Mouse (Mus musculus) adrenal gland (tissue): ENCODE results near the gene Ndufs6.

Experiments used
- intact Hi-C: fragments of 180-260 bp; cut with DNase I; formaldehyde crosslinking; loops from one replicate; pipeline ENCODE4 v1.15.1; 2025

Gene Ndufs6

DNA sequence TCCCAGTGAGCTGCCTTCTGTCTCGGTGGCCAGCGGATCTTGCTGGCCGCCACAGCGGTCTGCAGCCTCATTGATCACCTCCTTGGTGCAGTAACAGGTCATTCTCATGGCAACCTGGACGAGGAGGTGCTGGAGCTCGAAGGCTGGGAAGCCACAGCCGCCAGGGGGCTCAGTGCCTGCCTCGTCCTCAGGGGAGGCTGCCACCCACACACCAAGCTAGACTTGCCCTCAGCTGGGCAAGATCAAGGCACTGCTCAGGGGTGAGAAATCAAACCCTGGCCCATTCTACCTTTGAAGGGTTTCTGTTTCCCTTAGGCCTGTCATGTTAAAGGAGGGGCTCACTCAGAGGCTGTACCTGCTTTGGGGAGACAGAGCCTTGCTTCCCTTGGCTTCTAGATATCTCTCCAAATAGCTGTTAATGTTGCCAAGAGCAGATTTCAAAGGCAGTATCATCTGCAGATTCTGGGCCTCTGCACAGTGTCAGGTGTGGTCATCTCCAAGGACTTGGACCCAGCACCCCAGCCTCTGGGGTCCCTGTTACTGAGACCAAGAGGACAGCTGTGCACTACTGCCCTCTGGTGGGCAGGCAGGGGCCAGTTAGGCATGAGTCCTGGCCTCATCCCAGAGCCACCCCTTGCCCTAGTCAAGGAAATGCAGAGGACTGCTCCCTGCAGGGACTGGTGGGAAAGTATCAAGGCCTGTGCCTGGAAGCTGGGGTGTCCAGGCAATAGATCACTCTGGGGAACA, 18.0 kb downstream of the Ndufs6 start:
- intact Hi-C loops: no loop called here

DNA sequence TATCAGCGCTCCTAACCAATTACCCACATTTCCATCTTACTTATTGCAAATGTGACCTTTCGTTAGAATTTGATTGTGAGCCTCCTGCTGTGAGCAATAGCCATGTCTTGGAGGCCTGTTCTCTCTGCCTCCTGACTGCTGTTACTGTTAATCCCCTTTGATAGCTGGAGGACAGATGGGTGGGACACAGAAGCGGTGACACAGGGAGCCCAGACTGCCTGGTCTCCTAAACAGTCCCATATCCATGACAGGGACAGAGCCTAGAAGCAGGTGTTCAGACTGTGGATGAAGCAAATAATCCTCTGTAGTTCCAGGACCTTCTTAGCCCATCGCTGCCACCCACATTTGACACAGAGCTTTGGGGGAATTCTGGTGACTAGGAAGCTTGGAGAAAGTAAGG, 21.9 kb downstream of the Ndufs6 start:
- intact Hi-C loops: no loop called here

DNA sequence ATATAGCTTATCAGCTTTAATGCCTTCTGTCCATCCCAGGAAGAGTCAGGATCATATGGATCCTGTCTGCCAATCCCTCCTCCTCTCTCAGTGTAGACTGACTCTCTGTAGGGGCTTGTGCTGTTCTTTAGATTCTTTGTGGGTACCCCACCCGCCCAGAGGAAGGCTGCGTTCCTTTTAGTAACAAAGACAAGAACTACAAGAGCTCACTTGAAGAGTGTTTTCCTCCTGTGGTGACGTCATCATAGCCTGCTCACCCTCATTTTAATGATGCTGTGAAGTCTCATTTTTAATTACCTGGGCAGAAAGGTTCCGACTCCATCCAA, 22.3 kb downstream of the Ndufs6 start:
- intact Hi-C loops: no loop called here

DNA sequence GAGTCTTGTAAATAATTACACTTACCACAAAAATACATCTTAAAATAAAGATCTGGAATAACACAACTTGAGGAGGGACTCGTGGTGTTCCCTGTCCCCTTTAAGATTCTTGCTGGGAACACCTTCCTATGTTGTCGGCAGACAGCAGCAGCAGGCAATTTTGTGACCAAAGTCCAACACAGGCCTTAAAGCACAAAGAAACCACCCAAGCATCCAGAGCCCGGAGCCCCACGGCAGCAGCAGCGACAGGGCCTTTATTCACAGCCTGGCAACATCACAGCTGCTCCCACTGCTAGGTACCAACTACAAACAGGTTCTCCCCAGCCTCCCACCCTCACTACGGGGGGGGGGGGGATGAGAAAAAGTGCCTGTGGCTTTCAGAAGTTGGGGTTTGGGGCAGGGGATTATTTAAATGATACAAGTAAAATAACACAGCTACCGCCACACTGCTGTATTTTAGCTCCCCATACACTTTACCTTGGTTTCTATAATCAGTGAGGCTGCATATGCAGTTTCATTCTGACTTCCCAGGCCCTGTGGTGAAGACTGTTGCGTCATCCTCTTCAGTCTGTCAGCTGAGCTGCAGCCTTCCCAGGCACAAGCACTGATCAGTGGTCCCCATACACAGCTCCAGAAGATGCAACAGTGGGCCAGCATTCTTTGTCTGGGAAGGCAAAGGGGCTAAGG, 22.8 kb downstream of the Ndufs6 start:
- intact Hi-C loops: no loop called here

DNA sequence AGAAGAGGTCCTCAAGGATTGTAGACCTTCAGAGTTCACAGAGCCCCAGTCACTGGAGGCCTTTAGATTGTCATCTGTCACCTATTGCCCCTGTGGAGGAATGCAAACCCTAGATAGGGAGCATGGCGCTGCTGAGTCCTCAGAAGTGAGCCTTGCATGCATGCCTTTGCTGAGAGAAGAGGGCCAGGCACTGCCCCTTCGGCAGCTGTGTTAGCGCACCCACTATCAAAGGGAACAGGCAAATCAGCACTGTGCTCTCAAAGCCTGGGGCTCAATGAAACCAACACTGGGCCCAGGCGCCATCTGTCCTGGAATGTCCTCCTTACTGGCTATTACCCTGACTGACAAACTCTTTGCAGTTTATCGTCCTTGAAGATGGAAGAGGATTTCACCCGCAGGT, 23.6 kb downstream of the Ndufs6 start:
- intact Hi-C loops: no loop called here

DNA sequence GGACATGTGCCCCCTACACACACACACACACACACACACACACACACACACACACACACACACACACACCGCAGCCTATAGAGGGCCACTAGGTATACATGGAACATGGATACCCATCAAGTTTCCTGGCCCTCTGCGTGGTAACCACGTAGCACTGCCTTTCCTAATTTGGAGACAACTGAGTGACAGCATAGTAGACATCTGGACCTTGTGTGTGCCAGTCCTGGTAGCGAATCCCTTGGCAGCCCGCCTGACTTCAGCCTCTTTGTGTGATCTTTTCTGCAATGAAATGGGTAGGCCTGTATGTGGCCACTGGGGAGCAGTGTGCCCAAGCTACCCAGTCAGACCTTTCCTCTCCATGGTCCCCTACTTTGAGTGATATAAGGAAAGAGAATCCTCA, 29.0 kb downstream of the Ndufs6 start:
- intact Hi-C loops: no loop called here

DNA sequence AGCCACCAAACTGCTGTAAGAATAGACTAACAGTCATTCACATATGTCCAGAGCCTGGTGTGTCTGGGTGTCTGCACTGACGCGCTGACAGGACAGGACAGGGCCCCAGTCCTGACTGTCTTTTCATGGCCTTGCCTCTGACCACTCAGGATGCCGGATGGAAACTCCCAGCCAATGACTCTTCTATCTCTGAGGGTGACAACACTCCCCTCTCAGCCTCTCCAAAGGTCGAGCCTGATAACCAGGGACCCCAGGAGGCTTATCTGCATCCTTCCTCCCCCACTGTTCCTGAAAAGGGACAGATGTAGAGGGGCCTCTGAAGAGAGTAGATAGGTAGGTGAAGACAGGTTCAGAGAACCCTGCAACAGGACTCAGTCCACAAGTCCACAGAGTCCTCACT, 29.6 kb downstream of the Ndufs6 start:
- intact Hi-C loops: no loop called here

DNA sequence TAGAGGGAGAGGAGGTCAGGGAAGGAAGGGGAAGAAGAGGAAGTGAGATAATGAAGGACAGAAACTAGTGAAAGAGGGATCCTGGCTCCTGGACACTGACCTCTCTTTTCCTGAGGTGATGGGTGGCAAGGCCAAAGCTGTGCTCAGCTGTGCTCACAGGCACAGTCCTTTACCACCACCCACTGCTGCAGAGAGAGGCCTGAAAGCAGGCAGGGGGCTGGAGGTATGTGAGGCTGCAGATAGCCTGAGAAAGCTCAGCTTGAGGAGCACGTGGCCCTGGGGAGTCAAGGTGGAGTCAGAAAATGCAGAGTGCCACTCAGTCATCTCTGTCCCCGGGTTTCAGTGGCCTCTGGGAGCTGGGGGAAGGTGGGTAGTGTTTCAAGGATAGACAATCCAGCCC, 37.2 kb downstream of the Ndufs6 start:
- intact Hi-C loops: no loop called here

DNA sequence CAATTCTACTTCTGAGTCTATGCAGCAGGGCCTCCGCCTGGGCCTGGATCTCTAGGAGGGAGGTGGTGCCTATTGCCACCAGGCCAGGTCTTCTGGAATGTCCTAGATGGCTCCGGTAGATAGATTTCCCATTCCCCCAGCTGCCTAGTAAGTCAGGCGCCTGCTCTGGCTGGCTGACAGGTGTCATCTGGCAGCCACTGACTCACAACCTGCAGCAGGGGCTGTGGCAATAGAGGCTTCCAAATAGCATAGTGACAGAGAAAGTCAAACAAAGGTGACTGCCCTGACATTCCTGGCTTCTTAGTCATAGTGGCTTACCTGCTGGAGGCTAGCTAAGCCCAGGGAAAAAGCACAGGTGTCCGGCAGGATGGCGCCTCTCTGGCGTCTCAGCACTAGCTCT, 38.1 kb downstream of the Ndufs6 start:
- intact Hi-C loops: no loop called here

DNA sequence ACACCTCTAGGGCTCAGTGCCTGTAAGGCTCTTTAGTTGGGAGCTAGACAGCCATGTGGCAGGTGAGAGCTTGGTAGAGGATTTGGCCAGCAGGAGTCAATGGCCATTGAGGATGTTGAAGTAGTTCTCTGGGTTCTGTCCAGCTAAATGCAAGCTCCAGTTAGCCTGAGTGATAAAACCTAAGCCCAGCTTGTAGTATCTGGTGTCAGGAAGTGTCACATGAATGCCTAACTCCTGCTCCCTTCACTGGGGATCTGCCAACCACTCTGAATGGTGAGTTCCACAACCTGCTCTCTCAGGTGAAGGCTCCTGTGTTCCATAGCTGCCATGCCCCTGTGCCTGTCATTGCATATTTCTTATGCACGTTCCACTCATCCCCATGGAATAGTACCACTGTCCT, 44.8 kb downstream of the Ndufs6 start:
- intact Hi-C loops: no loop called here

DNA sequence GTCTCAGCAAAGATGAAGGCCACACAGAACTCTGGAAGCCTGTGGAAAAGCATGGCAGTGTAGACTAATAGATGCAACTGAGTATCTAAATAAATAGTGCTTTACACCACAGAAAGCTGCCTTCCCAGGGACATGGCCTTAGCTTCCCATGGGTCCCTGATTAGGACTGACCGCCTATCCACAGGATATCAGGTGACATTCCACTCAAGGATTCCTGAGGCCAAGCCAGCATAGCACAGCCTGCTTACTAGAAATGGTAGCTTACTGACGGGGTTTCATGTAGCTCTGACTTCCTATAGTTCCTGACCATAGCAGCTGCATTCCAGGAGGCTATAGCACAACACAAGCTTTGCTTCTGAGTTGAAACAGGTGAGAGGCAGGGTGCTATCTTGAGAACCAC, 45.9 kb downstream of the Ndufs6 start:
- intact Hi-C loops: no loop called here

DNA sequence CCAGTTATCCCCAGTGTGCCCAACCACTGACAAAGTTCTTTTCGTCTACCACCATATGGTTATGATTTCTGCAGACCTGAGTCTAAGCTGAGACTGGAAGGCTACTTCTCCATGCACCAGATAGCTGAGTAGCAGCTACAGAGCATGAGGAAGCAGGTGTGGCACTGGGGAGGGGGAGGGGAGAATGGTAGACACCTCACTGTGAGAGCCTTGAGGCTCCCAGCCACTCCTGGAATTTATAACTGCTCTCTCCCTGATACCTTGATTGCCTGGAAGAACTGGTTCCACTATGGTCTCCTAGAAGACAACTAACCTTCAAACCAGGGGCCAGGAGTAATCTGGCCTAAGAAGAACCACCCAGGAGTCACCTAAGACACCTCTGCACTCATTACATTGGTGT, 49.1 kb downstream of the Ndufs6 start:
- intact Hi-C loops: no loop called here

DNA sequence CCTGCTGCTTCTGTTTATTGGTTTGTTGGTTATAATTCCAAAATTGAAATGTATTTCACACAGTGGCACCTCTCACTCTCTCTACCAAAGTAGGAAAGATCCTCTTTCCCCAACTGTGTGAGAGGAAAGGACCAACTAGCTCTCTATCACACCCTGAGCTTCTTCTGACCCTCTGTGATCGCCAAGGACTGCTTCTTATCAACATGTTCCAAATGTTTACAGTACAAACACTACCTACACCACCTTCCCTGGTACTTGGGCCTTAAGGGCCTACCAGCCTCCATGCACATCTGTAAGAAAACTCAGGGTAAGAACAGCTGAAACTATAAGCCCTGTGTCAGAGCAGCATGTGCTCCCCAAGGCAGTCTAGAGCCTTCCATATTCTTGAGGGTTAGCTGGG, 50.5 kb downstream of the Ndufs6 start:
- intact Hi-C loops: no loop called here

DNA sequence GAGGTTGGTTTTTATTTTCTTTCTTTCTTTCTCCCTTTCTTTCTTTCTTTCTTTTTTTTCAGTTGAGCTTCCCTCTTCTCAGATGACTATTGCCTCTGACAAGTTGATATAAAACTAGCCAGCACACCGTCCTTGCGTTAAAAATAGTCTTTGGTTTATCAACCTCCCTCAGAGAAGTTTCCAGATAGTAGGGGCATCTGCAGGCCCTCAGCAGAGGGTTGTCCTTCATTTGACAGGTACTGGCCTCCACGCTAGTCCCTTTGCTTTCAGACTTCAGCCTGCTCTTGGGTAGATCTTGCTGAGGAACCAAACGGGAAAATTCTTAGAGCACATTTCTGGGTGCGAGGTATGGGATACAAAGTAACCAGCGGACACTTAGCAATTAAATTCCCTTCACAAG, 51.0 kb downstream of the Ndufs6 start:
- intact Hi-C loops: no loop called here

DNA sequence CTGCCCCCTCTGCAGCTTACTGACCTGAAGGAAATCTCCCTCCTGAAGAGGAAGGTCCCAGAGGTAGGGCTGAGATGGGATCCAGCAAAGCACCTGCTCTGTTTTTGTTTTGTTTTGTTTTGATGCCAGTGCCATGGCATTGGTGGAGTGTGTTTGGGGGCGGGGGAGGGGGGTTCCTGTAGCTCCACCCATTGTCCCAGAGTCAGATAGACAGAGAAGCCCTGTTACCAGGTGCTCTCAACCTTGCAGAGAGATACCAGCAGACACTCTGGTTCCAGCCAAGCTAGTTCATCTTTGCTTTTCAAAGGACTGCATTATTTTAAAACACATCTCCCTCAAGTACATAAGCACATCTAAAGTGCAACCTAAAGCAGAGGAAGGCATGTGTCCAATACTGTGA, 54.8 kb downstream of the Ndufs6 start:
- intact Hi-C loops: no loop called here

DNA sequence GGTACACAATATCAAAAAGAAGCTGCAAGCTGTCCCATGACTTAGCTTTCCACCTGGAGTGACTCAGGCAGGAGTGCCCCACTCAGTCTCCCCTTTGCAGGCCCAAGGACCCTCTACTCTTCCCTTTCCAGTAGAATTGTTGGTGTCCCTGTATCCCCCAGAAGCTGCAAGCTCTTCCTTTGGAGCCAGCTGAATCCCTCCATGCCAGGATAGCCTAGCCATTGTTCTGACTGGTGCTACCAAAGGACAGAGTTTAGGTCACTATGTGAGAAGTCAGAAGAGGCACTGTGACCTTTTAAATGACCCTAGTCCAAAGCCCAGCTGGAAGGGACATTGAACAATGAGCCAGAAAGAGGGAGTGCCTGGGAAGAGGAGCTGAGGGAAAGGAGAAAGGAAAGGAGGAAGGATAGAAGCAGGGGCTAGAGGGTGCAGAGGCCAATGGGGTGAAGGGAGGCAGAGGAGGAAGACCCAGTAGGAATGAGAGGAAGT, 55.5 kb downstream of the Ndufs6 start:
- intact Hi-C loops: no loop called here

DNA sequence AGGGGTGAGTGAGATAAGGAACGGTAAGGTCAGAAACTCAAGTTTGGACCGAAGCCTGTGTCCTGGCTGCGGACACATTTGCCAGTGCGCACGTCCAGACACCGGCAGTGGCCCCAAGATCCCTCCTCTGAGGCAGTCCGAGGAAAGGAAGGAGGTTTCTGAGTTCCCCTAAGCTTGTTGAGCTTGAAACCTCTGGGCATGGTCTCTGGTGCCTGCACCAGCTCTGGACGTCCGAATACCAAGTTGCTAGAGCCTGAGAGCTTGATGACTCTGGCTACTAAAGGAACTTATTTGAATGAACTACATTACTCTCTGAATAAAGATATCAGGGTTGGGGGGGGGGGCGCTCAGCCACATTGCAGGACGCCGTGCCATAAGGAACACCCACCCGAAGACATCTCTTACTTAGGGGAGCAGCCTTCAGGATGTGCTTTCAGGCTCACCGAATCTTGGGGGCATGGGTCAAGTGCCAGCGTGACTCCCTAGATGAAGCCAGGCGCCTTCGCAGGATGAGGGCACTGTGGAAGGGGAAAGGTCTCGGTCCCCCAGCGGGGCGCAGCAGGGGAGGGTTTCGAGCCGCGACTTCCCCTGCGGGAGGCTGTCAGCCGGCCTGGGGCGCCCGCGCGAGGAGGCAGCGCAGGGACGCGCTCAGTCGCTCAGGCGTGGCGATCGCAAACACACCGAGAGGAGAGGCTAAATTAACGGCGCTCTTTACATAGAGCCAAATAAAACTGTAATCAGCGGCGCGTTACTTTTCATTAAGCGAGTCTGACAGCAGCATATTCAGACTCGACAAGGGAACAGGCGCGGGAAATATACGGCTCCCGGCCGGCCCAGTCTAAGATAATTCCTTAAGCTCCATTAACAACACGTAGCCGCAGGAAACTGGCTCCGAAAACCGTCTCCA, 56.8 kb downstream of the Ndufs6 start:
- intact Hi-C loops: no loop called here

DNA sequence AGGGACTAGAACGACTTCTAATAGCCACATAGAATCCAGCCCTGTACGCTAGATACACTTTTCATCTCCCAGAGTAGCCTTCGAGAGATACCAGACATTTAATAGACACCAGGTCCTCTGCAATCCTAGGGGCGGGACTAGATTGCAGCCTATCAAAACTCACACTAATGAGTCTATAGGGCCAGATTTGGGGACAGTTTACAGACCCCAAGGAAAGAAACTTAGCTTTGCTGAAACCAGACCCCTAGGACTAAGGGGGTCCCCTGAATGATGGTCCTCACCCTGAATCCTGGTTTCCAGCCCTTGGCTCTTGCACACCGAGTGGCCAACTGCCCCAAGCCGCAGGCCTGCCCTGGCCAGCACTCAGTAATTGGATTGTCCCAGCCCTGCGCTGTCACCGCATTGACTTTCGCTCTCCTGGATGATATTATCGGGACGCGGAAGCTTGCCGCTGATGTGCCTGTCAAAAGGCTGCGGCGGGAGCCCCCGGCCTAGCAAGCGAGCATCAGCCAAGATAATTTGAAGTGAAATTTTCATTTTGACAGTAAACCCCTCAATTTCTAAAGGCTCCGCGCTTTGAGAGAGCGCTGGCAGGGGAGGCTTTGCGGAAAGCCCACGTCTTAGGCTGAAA, 57.8 kb downstream of the Ndufs6 start:
- intact Hi-C loops: no loop called here

DNA sequence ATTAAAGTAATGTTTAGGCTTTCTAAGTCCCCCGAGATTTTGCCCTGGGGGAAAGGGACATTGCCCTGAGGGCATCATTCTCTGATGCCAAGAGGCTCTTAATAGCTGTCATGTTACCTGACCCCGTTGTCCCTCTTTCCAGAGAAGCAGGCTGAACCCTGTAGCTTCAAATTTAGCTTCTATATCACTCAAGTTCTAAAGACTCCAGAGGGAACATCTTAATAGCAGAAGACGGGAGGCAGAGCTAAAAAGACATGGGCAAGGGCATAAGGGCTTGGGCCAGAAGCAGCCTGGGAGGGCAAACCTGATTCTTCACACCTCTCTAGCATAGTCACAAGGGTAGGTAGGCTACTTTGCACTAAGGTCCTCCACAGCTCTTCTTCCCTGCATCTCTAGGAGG, 58.5 kb downstream of the Ndufs6 start:
- intact Hi-C loops: no loop called here
